Mouse (Mus musculus) kidney, adult 2 months (tissue): ENCODE results near the gene Arpc1a.

Experiments used
- CTCF ChIP-seq: fragments of 200-500 bp; conservative IDR thresholded peaks from 2 replicates; pipeline ENCODE4 v1.5.1; 2011; ENCODE audit warnings: low read depth, mild to moderate bottlenecking, control low read depth, low read length, moderate library complexity, mixed read lengths; ENCODE audit not compliant: insufficient read depth, insufficient read length
- POLR2A ChIP-seq: fragments of 200-500 bp; IDR thresholded peaks from one replicate; pipeline ENCODE4 v1.6.1; 2011; ENCODE audit warnings: low read depth, low read length, control low read depth

GRCm38 (mm10) chr5:145057907-145058306 is 25.7 kb upstream of the Arpc1a start:
- TF ChIP-seq CTCF (no peak), POLR2A (no peak)
